Mouse (Mus musculus): ENCODE results near the gene Tgtp2. TPM values are rescaled to one million over a fixed set of nuclear protein-coding genes. Genes with fewer than 3 reads are reported as not detected.

Tgtp2 gene
- polyA plus RNA-seq, 1 experiment from 2014 or later = not detected

Other genes starting within 250 kb of the Tgtp2 start
- 7.5 TPM in 2 replicates for gene Trim41, start 246.9 kb downstream of the Tgtp2 start, polyA plus RNA-seq (2015; fragmentation: Nextera tagmentation; extraction: Ambion mirVana)
- gene Trim7, start 238.1 kb downstream of the Tgtp2 start, polyA plus RNA-seq (2015; fragmentation: Nextera tagmentation; extraction: Ambion mirVana) = 1.0 and 2.8 TPM in 2 replicates
- gene Gm12184, start 237.6 kb downstream of the Tgtp2 start, polyA plus RNA-seq (2015; fragmentation: Nextera tagmentation; extraction: Ambion mirVana) = 2.8 and 4.4 TPM in 2 replicates
- gene Irgm1, start 192.5 kb downstream of the Tgtp2 start, polyA plus RNA-seq (2015; fragmentation: Nextera tagmentation; extraction: Ambion mirVana) = 2.7 and 2.8 TPM in 2 replicates
- 0.13 and 0.16 TPM in 2 replicates for gene Gm5431, start 162.0 kb downstream of the Tgtp2 start, polyA plus RNA-seq (2015; fragmentation: Nextera tagmentation; extraction: Ambion mirVana)
- gene Psme2b, start 118.0 kb downstream of the Tgtp2 start, polyA plus RNA-seq (2015; fragmentation: Nextera tagmentation; extraction: Ambion mirVana) = 1.9 and 2.2 TPM in 2 replicates
- gene Olfr56, start 85.3 kb downstream of the Tgtp2 start, polyA plus RNA-seq (2015; fragmentation: Nextera tagmentation; extraction: Ambion mirVana) = not detected in 2 replicates
- gene 9930111J21Rik1, start 84.8 kb downstream of the Tgtp2 start, polyA plus RNA-seq (2015; fragmentation: Nextera tagmentation; extraction: Ambion mirVana) = 0.16 and 0.31 TPM in 2 replicates
- gene Gm12185, start 72.0 kb downstream of the Tgtp2 start, polyA plus RNA-seq (2015; fragmentation: Nextera tagmentation; extraction: Ambion mirVana) = not detected in 2 replicates
- gene Tgtp1, start 70.0 kb downstream of the Tgtp2 start, polyA plus RNA-seq (2015; fragmentation: Nextera tagmentation; extraction: Ambion mirVana) = 0.08 TPM in 1 of 2 replicates, not detected in the other
- 0.25 and 0.28 TPM in 2 replicates for gene 9930111J21Rik2, start 13.0 kb downstream of the Tgtp2 start, polyA plus RNA-seq (2015; fragmentation: Nextera tagmentation; extraction: Ambion mirVana)
- gene Ifi47, start 12.4 kb upstream of the Tgtp2 start, polyA plus RNA-seq (2015; fragmentation: Nextera tagmentation; extraction: Ambion mirVana) = 0.66 and 0.98 TPM in 2 replicates
- not detected in 2 replicates for gene Olfr1396, start 50.7 kb upstream of the Tgtp2 start, polyA plus RNA-seq (2015; fragmentation: Nextera tagmentation; extraction: Ambion mirVana)
- not detected in 2 replicates for gene Olfr1395, start 78.1 kb upstream of the Tgtp2 start, polyA plus RNA-seq (2015; fragmentation: Nextera tagmentation; extraction: Ambion mirVana)
- gene Olfr1394, start 90.2 kb upstream of the Tgtp2 start, polyA plus RNA-seq (2015; fragmentation: Nextera tagmentation; extraction: Ambion mirVana) = not detected in 2 replicates
- 0.05 and 0.10 TPM in 2 replicates for gene Btnl9, start 123.0 kb upstream of the Tgtp2 start, polyA plus RNA-seq (2015; fragmentation: Nextera tagmentation; extraction: Ambion mirVana)
- gene Zfp62, start 139.1 kb upstream of the Tgtp2 start, polyA plus RNA-seq (2015; fragmentation: Nextera tagmentation; extraction: Ambion mirVana) = 53.4 and 54.6 TPM in 2 replicates
- 31.0 and 34.0 TPM in 2 replicates for gene Mgat1, start 180.0 kb upstream of the Tgtp2 start, polyA plus RNA-seq (2015; fragmentation: Nextera tagmentation; extraction: Ambion mirVana)
- gene Olfr1393, start 214.1 kb upstream of the Tgtp2 start, polyA plus RNA-seq (2015; fragmentation: Nextera tagmentation; extraction: Ambion mirVana) = 0.22 TPM in 1 of 2 replicates, not detected in the other
- not detected in 2 replicates for gene Olfr1392, start 221.1 kb upstream of the Tgtp2 start, polyA plus RNA-seq (2015; fragmentation: Nextera tagmentation; extraction: Ambion mirVana)
- not detected in 2 replicates for gene Olfr10, start 240.5 kb upstream of the Tgtp2 start, polyA plus RNA-seq (2015; fragmentation: Nextera tagmentation; extraction: Ambion mirVana)